Mouse (Mus musculus): ENCODE results near the gene Lzic.

The Lzic gene

GRCm38 (mm10) chr4:149484566-149484965, 463 bp upstream of the Lzic start:
- DNase-seq, result no peak

GRCm38 (mm10) chr4:149485825-149486206, 787 bp downstream of the Lzic start:
- DNase-seq, result peak; percentile 14 to 31

- no peak for DNase-seq
Observed at GRCm38 (mm10) chr4:149487729-149488128, 2.7 kb downstream of the Lzic start.

GRCm38 (mm10) chr4:149489415-149490240, 4.6 kb downstream of the Lzic start:
- DNase-seq, result no peak

- no peak for DNase-seq
Observed at GRCm38 (mm10) chr4:149491151-149491550, 6.1 kb downstream of the Lzic start.

GRCm38 (mm10) chr4:149496612-149497011, 11.6 kb downstream of the Lzic start:
- DNase-seq, result no peak

GRCm38 (mm10) chr4:149498901-149499300, 13.9 kb downstream of the Lzic start:
- no peak for DNase-seq

GRCm38 (mm10) chr4:149499790-149500189, 14.8 kb downstream of the Lzic start:
- DNase-seq, result no peak

- no peak for DNase-seq
Observed at GRCm38 (mm10) chr4:149504363-149504762, 19.3 kb downstream of the Lzic start.

- DNase-seq, result no peak
Observed at GRCm38 (mm10) chr4:149504858-149505257, 19.8 kb downstream of the Lzic start.

- DNase-seq, result no peak
Observed at GRCm38 (mm10) chr4:149505261-149505967, 20.4 kb downstream of the Lzic start.

- DNase-seq, result no peak
Observed at GRCm38 (mm10) chr4:149506904-149507303, 21.9 kb downstream of the Lzic start.

GRCm38 (mm10) chr4:149511221-149511646, 26.2 kb downstream of the Lzic start:
- DNase-seq, result no peak

GRCm38 (mm10) chr4:149512072-149512471, 27.0 kb downstream of the Lzic start:
- no peak for DNase-seq

- DNase-seq, result no peak
Observed at GRCm38 (mm10) chr4:149515706-149516105, 30.7 kb downstream of the Lzic start.

- DNase-seq, result peak; percentile 96 to 97
Observed at GRCm38 (mm10) chr4:149517868-149518340, 32.9 kb downstream of the Lzic start, which contains the start of gene Ctnnbip1. TSS of gene Ctnnbip1 (plus strand) at chr4:149518236.

- peak in 1 of 2 experiments; percentile 60 for DNase-seq
Observed at GRCm38 (mm10) chr4:149518351-149519220, 33.6 kb downstream of the Lzic start.

GRCm38 (mm10) chr4:149521258-149521657, 36.2 kb downstream of the Lzic start:
- no peak for DNase-seq

- no peak for DNase-seq
Observed at GRCm38 (mm10) chr4:149523961-149524360, 38.9 kb downstream of the Lzic start.

- no peak for DNase-seq
Observed at GRCm38 (mm10) chr4:149525170-149525569, 40.1 kb downstream of the Lzic start.

- DNase-seq, result no peak
Observed at GRCm38 (mm10) chr4:149525811-149526210, 40.8 kb downstream of the Lzic start.

GRCm38 (mm10) chr4:149526330-149526729, 41.3 kb downstream of the Lzic start:
- DNase-seq, result no peak

All from cerebellum, postnatal 14 days (tissue).